Mouse (Mus musculus) cortical plate, adult 2 months (tissue): ENCODE results near the gene Astn1.

Experiments used
- CTCF ChIP-seq: fragments of 200-500 bp; IDR thresholded peaks from 2 replicates; pipeline ENCODE4 v1.5.1; 2011; ENCODE audit warnings: mild to moderate bottlenecking, control low read depth, low read length; ENCODE audit not compliant: insufficient read depth; ENCODE audit errors: extremely low read depth
- POLR2A ChIP-seq: fragments of 200-500 bp; IDR thresholded peaks from 2 replicates; pipeline ENCODE4 v1.6.1; 2011; ENCODE audit warnings: mild to moderate bottlenecking, low read length, control low read depth; ENCODE audit not compliant: insufficient read depth; ENCODE audit errors: extremely low read depth

DNA sequence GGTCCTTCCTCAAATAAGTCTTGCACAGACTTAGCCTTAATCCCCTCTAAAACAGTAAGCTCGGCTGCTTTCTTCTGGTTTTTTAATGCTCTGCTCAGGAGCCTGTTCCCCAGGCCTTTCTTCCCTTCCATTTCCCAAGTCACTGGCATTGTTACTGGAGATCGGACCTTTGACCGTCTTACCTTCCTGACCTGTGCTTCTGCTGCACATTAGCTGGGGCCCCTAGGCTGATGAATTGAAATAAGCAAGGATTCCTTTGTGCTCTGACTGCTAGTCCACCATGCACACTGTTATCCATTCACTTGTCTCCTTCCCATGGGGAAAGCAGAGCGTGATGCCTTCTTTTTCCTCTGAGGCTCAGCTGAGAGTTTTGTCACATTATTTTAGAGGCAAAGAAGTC is 255.9 kb downstream of the Astn1 start:
- no peak for TF ChIP-seq CTCF
- no peak for TF ChIP-seq POLR2A
